Mouse (Mus musculus) bone marrow, adult 2 months (tissue): ENCODE results near the gene Dnaja3.

Experiments used
- CTCF ChIP-seq: fragments of 200-500 bp; IDR thresholded peaks from 2 replicates; pipeline ENCODE4 v1.5.1; 2011; ENCODE audit warnings: low read length, control low read depth; ENCODE audit not compliant: control insufficient read depth, insufficient read depth
- POLR2A ChIP-seq: fragments of 200-500 bp; IDR thresholded peaks from 2 replicates; pipeline ENCODE4 v1.6.1; 2011; ENCODE audit warnings: low read depth, mild to moderate bottlenecking, control low read depth, low read length, borderline replicate concordance; ENCODE audit not compliant: control insufficient read depth

DNA sequence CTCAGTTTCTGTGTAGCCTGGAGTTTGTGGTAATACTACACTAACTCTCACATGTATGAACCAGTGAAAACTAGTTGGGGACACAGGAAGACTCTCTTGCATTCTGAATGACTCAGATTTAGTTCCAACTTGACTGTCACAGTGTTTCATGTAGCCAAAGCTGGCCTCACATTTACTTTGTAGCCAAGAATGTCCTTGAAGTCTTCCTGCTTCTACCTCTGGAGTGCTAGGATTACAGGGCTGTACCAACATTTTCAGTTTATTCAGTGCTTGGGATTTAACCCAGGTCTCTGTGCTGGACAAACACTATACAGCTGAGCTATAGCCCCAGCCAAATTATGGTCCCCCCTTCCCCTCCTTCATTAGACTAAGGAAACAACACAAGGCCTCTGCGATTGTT lies 102.4 kb downstream of the Dnaja3 start:
- no peak for TF ChIP-seq CTCF
- TF ChIP-seq POLR2A, result no peak
